Mouse (Mus musculus): ENCODE data around the gene Stk40.

Gene Stk40

DNA sequence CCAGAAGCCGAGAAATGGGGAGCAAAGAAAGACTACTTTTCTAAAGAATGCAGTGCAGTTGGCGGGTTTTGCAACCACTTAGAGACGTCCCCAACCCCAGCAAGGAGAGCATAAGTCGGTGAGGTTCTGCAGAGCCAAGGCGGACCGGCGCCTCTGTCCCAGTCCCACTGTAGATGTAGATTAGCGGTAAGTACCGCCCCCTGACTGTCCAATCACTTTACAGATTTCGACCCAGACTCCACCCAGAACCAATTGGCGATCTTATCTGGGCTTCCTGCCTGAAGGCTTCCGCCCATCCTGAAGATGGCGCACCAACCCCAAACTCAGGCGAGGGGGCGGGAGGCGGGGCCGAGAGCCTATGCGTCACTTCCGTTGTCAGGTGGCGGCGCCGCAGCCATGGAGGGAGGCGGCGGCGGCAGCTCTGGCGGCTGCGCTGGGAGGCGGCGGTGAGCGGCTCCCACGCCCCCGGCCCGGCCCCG is at the start of gene Stk40:
TSS of gene Stk40 (plus strand) at position 368 of the 479 bp plus-strand sequence.
- 2% methylated on average over 34 of the region's 34 CpGs for WGBS

DNA sequence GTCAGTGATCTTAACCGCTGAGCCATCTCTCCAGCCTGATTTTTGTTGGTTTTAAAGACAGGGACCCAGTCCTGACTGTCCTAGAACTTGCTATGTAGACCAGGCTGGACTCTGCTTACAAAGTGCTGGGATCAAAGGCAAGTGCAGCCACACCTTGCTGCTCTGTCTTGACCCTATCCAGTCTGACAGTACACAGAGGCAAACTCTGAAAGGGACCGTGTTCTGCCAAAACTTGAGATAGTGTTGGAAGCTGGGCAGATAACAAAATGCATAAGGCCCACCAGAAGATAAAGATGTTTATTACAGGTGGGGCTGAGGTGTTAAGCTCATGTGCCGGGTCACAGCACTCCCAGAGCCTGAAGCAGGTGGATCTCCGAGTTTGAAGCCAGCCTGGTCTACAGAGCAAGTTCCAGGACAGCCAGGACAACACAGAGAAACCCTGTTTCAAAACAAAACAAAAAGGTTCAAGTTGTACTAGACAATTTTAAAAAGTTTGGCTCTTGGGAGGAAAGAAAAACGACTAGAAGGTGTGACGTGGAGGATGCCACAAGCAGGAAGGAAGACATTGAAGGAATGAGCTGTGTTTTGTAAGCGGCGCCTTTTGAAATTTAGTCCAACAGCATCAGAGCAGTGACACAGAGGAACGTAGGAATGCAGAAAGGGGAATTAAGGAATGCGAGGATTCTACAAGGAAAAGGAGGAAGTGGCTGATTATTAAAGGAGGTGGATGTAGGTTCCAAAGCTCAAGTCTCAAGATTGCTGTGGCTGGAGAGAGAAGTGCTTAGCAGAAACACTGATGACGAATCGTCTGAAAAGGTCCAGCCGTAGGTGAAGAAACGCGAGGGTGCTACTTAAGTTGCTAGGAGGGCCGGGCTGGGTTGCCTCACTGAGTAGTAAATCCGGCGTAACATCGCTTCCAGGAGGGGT is 46.3 kb upstream of the Stk40 start:
- 16% methylated on average over 19 of the region's 19 CpGs for WGBS

DNA sequence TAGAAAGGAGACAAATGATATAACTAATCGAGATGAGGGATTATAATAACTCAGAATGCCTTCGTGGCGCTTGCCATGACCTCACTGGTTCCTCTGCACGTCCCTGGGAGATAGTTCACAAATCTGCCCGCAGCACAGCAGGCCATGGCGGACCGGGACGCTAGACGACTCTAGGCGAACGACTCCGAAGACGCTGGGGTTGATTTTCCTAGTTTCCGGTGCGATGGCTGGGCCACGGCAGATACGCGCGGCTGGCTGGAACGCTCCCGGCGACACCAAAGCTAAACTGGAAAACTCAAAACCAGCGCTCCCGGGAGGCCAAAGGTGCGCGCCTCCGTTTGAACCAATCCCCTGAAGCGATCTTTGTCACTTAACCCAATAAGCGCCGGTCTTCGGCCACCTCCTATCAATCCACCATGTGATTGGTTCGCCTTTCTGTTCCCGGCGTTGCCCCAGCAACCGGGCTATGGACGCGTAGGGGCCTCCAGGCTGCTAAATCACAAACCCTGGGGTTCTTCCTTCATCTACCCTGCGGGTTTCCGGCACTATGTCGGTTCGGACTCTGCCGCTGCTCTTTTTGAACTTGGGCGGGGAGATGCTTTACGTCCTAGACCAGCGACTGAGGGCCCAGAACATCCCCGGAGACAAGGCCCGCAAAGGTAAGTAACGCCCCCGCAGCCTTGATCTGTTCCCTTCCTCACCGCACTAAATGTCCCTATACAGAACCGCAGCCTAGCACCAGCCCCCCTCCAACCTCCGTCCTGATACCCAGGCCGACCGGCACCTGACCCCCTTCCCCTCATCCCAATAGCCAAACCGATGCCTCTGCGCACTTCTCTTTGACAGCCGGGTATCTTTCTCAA is 45.4 kb upstream of the Stk40 start, which contains the start of gene Oscp1:
TSS of gene Oscp1 (plus strand) at position 432 of the 863 bp plus-strand sequence.
- under 1% methylated on average over 57 of the region's 57 CpGs for WGBS

- WGBS: 19% methylated on average over 9 of the region's 9 CpGs
Observed at GRCm38 (mm10) chr4:126058997-126059362, 44.8 kb upstream of the Stk40 start.

DNA sequence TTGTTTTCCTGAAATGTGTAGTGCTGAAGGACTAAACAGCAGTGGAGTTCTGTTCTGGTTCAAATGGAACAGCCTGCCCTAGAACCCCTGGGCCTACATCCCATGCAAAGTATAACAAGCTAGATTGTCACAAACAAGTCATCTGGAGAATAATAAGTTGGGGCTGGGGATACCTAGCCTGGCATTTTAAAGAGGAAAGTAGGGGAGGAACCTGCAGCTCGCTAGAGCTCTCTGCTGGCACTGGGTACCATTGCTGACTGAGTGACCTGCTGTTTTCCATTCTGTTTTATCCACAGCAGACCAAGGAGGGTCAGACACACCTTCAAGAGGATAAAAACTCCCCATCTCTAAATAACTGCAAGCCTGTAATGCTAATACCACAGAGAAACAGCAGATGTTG is 40.9 kb upstream of the Stk40 start:
- 60% methylated on average over 1 of the region's 1 CpGs for WGBS

DNA sequence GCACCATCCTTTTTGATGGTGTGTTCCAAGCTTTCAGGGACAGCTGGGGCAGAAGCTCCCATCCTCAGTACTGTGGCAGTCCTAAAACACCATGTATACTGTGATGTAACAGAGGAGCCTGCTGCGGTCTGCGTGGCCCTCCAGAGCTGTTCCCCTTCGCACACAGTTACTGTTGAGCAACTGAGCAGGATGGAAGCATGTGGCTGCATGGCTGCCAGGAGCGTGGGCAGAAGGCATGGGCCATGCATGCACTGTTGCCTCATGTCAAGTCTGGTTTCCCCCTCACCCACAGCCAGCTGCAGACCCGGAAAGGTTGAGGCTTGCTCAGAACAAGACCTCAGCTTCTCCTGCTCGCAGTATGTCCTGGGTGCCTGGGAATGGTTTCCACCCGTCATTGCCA is 38.5 kb upstream of the Stk40 start:
- WGBS: 78% methylated on average over 7 of the region's 7 CpGs

DNA sequence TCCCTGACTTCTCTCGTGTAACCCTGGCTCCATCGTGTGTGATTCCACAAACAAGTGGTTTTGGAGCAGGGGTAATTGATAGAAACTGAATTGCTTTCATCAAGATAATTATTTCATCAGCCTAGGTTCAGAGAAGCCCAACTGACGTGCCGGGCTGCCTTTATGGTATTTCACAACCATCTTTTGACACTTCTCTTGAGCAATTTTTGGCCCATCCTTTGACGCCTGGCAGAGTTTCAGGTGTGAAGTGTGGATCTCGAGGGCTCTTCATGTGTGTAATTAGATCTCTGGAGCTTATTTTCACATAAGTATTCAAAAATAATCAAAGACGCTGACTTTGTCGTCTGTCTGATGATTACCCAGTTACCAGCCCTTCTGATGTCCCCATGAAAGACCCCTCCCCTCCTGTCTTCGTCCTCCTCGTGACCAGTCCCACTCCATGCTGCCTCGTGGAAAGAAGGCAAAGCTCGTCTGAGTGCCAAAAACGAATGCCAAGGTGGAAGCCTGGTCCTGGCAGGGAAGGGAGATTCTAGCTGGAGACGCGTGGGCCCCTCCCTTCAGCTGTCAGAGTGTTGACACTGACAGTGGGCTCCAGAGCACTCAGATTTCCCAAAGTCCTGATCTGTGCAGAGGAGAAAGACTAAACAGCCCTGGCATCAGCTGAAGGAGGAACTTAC is 36.2 kb upstream of the Stk40 start:
- WGBS: 43% methylated on average over 15 of the region's 15 CpGs

- 84% methylated on average over 6 of the region's 6 CpGs for WGBS
Observed at GRCm38 (mm10) chr4:126068842-126069241, 34.9 kb upstream of the Stk40 start.

DNA sequence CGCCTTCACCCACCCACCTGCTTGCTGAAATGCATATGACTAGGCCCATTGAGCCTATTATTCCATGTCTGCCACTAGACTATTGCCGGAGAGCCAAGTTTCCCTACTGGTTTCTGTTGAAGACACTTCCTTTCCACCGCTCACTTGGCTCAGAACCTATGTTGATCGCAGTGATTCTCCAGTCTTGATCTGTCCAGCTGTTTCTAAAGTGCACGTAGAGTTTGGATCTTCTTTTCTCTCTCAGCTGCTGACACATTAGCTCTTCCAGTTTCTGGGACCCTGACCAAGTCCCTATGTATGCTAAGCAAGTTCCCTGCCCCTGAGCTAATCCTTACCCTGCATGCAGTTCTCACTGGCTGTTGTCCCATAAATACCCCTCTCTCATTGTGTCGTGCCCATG is 25.9 kb upstream of the Stk40 start:
- WGBS: 64% methylated on average over 6 of the region's 6 CpGs

DNA sequence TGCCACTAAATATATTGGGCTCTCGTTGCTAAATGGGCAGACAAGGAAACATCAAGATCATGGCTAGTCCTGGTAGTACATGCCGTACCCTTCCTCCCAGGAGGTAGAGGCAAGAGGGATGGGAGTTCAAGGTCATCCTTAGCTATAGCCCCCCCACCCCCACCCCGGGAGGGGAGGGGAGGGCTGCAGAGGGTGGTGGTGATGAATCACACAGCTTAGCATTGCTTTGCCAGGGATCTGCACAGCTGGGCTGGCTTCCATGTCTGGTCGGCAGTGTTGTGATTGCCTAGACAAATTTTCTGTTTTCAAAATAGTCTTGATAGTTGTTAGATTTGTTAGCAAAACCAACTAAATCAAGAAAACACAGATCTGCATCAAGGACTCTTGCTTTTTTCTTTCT is 24.5 kb upstream of the Stk40 start:
- WGBS: 79% methylated on average over 4 of the region's 4 CpGs

- WGBS: 100% methylated on average over 1 of the region's 1 CpGs
Observed at GRCm38 (mm10) chr4:126081601-126082000, 22.2 kb upstream of the Stk40 start.

DNA sequence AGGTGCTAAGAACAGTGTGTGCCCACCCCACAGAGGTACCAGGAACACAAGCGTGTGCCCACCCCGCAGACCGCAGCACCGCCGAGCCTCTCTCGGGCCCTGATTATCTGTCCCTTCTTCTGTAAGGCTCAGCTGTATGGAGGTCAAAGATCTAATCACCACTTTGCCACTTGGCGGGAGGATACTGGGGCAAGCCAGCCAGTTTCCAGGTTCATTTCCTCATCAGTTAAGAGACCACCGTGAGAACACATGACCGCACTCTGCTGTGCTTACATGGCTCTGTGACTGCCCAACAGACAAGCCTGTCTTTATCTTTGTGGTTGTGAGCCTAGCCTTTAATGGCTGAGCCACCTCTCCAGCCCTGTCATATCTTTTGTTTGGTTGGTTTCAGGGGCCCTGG is 20.7 kb upstream of the Stk40 start:
- 92% methylated on average over 9 of the region's 9 CpGs for WGBS

DNA sequence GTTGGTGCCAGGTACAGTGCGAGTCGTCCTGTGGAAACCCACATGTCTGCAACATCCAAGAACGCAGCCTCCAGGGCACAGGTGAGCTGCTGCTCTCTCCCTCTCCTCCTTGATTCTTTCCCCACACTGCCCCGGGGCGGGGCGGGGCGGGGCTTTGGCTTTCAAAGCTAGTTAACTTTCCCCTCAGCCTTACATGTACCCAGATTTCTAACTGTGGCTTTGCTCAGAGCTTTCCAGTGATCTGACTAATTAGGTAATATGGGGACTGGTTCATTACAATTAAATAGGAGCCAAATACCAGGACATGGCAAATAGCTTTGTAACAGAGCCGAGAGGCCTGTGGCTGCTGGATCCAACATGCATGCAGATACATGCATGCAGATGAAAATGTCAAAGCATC is 19.4 kb upstream of the Stk40 start:
- 79% methylated on average over 8 of the region's 8 CpGs for WGBS

DNA sequence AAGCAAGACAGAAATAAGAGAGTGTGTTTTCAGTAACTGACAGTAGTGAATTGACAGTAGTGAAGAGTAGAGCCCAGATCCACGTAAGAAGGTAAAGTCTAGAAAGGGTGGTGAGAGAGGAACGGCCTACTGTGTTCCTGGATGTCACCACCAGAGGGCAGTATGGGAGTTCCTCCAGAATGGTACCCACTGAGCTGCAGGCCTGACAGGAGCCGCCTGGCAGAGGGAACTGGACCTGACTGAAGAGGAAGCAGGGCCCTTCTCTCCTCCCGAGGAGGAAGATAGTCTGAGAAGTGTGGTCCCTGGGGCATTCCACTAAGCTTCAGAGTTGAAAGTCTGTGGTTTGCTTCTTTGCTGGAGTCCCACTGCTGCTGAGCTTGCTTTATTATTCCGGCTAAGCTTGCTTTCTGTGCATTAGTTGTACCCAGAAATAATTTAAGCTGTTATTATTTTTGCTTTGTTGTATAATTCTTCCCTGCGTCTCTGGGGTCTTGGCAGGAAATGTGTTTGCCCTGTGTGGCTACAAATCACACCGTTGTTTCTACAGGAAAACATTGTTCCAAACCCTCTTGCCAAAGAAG is 17.7 kb upstream of the Stk40 start:
- 19% methylated on average over 7 of the region's 7 CpGs for WGBS

GRCm38 (mm10) chr4:126090101-126090847 is 13.5 kb upstream of the Stk40 start:
- WGBS: 78% methylated on average over 7 of the region's 7 CpGs

DNA sequence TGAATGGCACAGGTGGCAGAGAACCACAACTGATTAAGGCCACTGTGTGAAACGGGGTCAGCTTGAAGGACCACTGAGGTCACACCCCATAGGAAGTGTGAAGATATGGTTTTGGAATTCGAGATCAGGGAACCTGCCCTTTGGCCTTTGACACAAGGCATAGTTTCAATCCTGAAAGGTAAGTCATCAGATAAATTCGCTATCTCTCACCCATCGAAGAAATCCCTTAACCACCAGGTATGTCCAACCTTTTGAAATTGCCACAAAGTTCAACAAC is 13.0 kb upstream of the Stk40 start:
- 84% methylated on average over 4 of the region's 4 CpGs for WGBS

- 88% methylated on average over 8 of the region's 8 CpGs for WGBS
Observed at GRCm38 (mm10) chr4:126091873-126092272, 11.9 kb upstream of the Stk40 start.

GRCm38 (mm10) chr4:126095622-126096430 is 7.9 kb upstream of the Stk40 start:
- 49% methylated on average over 14 of the region's 14 CpGs for WGBS

DNA sequence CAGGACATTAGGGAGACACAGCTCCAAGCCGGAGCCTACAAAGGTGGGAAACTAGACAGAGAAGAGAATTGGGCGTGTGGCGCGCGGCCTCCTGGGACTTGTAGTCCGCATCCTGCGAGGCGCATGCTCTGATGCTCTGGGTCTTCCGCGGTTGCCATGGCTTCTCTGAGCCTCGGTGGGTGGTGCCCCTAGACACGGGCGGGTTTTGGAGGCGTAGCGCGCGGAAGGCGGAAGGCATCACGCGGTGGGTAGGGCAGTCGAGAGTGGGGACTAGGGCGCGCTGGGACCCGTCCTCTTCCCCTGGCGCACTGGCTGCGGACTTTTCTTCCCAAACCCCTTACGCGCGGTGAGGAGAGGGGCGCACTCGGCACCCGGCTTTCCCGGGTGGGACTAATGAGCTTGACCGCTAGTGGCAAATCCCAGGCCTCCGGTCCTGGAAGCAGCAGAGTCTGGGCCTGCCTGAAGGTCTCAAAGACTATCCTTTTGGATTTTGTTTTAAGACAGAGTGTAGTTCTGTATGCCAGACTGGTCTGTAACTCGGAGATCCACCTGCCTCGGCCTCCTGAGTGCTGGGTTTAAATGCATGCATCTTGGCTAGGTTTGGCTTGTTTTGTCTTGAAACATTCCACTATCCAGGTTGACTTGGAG is 7.2 kb upstream of the Stk40 start, which contains the start of gene Lsm10:
TSS of gene Lsm10 (plus strand) at position 160 of the 648 bp plus-strand sequence.
- WGBS: 2% methylated on average over 37 of the region's 37 CpGs
